Mouse (Mus musculus) hindbrain, embryonic 16.5 days (tissue): Measurements from ENCODE around the gene Meioc. TPM values are rescaled to one million over a fixed set of nuclear protein-coding genes. Genes with fewer than 3 reads are reported as not detected.
"Not testable (repeated sequence)": the region's sequence is repeated elsewhere in the genome, so short reads cannot be mapped to it uniquely, and the experiment has no call there.

Source experiments
- ATAC-seq: fragments of 200-750 bp; cut with Nextera tagmentation; 2 replicates; pipeline ENCODE4 v1.8.0; 2017; ENCODE audit warnings: moderate TSS enrichment, moderate library complexity
- H3K27ac ChIP-seq: fragments of 300-500 bp; sonication (generic); 2 replicates; pipeline ENCODE4 v1.5.1; 2014; ENCODE audit warnings: low read depth, mild to moderate bottlenecking, control low read depth, low read length, moderate library complexity
- H3K27me3 ChIP-seq: fragments of 300-500 bp; sonication (generic); replicated peaks from 2 replicates; pipeline ENCODE4 v1.6.1; 2014; ENCODE audit warnings: low read length; ENCODE audit not compliant: control insufficient read depth, insufficient read depth
- H3K36me3 ChIP-seq: fragments of 300-500 bp; sonication (generic); 2 replicates; pipeline ENCODE4 v1.6.1; 2014; ENCODE audit warnings: mild to moderate bottlenecking, low read length, moderate library complexity, mixed read lengths; ENCODE audit not compliant: control insufficient read depth, insufficient read depth
- H3K4me1 ChIP-seq: fragments of 300-500 bp; sonication (generic); 2 replicates; pipeline ENCODE4 v1.6.1; 2014; ENCODE audit warnings: low read depth, low read length; ENCODE audit not compliant: control insufficient read depth, insufficient read depth
- H3K4me2 ChIP-seq: fragments of 300-500 bp; sonication (generic); 2 replicates; pipeline ENCODE4 v1.6.1; 2014; ENCODE audit warnings: mild to moderate bottlenecking, low read length, control low read depth, moderate library complexity
- H3K4me3 ChIP-seq: fragments of 300-500 bp; sonication (generic); 2 replicates; pipeline ENCODE4 v1.5.1; 2014; ENCODE audit warnings: mild to moderate bottlenecking, low read length, control low read depth, moderate library complexity
- H3K9ac ChIP-seq: fragments of 300-500 bp; sonication (generic); 2 replicates; pipeline ENCODE4 v1.6.1; 2014; ENCODE audit warnings: low read depth, mild to moderate bottlenecking, control low read depth, low read length, moderate library complexity
- H3K9me3 ChIP-seq: fragments of 300-500 bp; sonication (generic); 2 replicates; pipeline ENCODE4 v1.6.1; 2014; ENCODE audit warnings: mild to moderate bottlenecking, low read length, moderate library complexity; ENCODE audit not compliant: control insufficient read depth
- WGBS: fragments of 180-500 bp; shearing (Covaris S2); extraction: QIAGEN DNeasy Blood & Tissue Kit; methylation state at CpG from one replicate; pipeline ENCODE4 v1.1.7; 2014; 5-methylcytosine and 5-hydroxymethylcytosine counted together
- polyA plus RNA-seq: library from polyadenylated mRNA; unstranded; fragments of >200 nt; fragmentation: Nextera tagmentation; extraction: Ambion mirVana; gene quantifications from 2 replicates; pipeline ENCODE4 v1.2.1, GENCODE M21; 2015

The Meioc gene
- polyA plus RNA-seq, 1 experiment from 2014 or later, result 0.15 TPM

DNA sequence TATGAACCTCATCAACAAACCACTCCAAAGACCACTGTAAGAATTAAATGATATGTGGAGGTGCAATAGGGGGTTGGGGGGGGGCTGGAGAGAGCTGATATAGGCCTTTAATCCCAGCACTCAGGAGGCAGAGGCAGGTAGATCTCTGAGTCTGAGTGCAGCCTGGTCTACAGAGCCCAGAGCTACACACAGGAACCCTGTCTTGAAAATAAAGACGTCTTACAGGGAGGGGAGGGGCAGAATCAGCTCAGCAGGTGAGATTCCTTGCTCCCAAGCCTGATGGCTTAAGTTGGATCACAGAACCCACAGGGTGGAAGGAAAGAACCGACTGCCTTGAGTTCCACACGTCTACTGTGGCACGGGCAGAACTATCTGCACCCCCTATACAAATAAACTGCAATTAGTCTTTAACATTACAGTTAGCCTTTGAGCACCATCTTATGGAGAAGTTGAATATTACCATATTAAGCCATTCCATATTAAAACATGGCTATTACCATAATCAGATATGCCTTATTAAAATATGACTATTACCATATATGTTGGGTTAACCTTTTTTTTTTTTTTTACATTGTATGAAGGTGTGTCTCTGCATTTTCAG, 7.1 kb upstream of the Meioc start:
- no peak for ATAC-seq
- H3K4me2 ChIP-seq, result no peak overlapping the region
- no peaks in the 10 kb centered on the region for H3K4me1 ChIP-seq
- WGBS, result 25% methylated on average over 4 of the region's 4 CpGs
- H3K9me3 ChIP-seq, result no peaks in the 10 kb centered on the region
- H3K9ac ChIP-seq, result no peak overlapping the region
- no peaks in the 10 kb centered on the region for H3K36me3 ChIP-seq
- H3K27me3 ChIP-seq, result no peaks in the 10 kb centered on the region
- H3K27ac ChIP-seq, result no peak overlapping the region
- no peak overlapping the region for H3K4me3 ChIP-seq

DNA sequence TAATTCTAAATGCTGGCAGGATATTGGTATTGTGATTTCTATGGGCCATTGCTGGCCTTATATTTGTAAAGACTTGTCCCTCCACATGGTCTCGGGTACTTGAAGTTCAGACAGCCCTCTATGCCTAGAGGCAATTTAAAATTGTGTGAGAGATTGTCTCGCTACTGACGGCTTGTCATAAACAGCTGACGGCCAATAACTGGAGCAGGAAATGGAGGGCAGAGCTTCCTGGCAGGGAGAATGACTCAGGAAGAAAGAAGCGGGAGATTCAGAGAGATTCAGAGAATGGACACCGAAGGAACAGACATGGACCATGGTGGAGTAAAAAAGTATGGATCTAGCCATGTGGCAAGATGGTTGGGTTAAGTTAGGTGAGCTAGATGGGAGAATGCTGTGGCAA, 6.6 kb upstream of the Meioc start:
- no peak overlapping the region for H3K27ac ChIP-seq
- no peak overlapping the region for H3K4me3 ChIP-seq
- no peaks in the 10 kb centered on the region for H3K9me3 ChIP-seq
- H3K4me1 ChIP-seq, result no peaks in the 10 kb centered on the region
- H3K36me3 ChIP-seq, result no peaks in the 10 kb centered on the region
- H3K27me3 ChIP-seq, result no peaks in the 10 kb centered on the region
- 63% methylated on average over 6 of the region's 6 CpGs for WGBS
- H3K4me2 ChIP-seq, result no peak overlapping the region
- ATAC-seq, result no peak
- H3K9ac ChIP-seq, result no peak overlapping the region

DNA sequence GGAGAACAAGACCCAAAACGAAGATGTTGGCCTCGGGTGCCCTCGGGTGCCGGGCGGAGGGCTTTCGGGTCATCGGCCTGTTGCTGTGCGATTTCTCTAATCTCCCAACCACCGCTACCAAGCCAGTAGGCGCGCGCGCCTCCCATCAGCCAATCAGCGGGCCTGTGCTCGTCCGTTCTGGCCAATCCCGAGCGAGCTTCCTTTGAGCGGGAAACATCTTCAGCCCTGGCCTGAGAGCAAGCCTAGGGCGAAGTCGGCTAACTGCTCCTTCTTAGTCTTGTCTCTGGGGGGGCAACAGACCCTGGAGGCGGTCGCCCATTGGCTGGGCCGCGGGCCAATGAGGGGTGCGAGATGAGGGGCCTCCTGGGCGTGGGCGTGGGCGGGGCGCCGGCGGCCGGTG, 1.6 kb downstream of the Meioc start:
- ATAC-seq, result no peak
- peak overlapping the region; percentile 21; the same call in 1 of the 2 replicates for H3K4me2 ChIP-seq

GRCm38 (mm10) chr11:102665637-102666435, 2.3 kb downstream of the Meioc start:
- H3K9me3 ChIP-seq, result peaks cover 12% of the 10 kb centered on the region
- peak overlapping the region; percentile 8; the same call in 1 of the 2 replicates for H3K4me3 ChIP-seq
- peak overlapping the region; percentile 21; the same call in 1 of the 2 replicates for H3K4me2 ChIP-seq
- ATAC-seq, result no peak
- 46% methylated on average over 78 of the region's 84 CpGs for WGBS
- peaks cover 11% of the 10 kb centered on the region for H3K27me3 ChIP-seq
- H3K4me1 ChIP-seq, result no peaks in the 10 kb centered on the region
- H3K36me3 ChIP-seq, result no peaks in the 10 kb centered on the region
- H3K9ac ChIP-seq, result no peak overlapping the region
- H3K27ac ChIP-seq, result no peak overlapping the region

More for the DNA sequence above, 1.6 kb downstream of the Meioc start:
- Histone ChIP-seq H3K9ac (no peak overlapping the region), H3K36me3 (no peaks in the 10 kb centered on the region), H3K4me1 (no peaks in the 10 kb centered on the region), H3K27me3 (peaks cover 11% of the 10 kb centered on the region), H3K4me3 (peak overlapping the region; percentile 2; the same call in 1 of the 2 replicates), H3K27ac (no peak overlapping the region), H3K9me3 (peaks cover 12% of the 10 kb centered on the region)
- WGBS, result 54% methylated on average over 33 of the region's 33 CpGs

DNA sequence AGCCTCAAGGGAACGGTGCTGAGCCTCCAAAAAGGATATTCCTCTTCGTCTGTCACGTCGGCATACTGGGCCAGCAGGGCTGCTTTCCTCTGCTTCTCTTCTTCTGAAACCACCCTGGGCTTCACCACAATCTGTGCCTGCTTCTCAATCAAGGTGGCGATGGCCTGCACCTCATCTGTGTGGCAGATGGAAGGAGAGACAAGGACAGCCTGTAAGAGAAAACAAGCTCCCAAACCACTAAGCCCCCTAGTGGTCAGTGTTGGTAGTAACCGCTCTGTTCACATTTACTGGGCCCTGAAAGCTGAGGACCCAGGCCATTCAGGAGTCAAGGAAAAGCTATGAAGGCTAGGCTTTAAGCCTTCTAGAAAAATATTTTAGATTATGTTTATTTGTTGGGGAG, 26.6 kb downstream of the Meioc start:
- Histone ChIP-seq H3K4me3 (no peak overlapping the region), H3K4me2 (no peak overlapping the region), H3K27me3 (no peaks in the 10 kb centered on the region), H3K27ac (no peak overlapping the region), H3K4me1 (no peaks in the 10 kb centered on the region), H3K9me3 (no peaks in the 10 kb centered on the region), H3K9ac (no peak overlapping the region), H3K36me3 (peaks cover 14% of the 10 kb centered on the region)
- no peak for ATAC-seq
- 63% methylated on average over 6 of the region's 6 CpGs for WGBS

- Histone ChIP-seq H3K36me3 (peaks cover 6% of the 10 kb centered on the region), H3K9me3 (no peaks in the 10 kb centered on the region), H3K4me1 (peaks cover 16% of the 10 kb centered on the region), H3K27ac (no peak overlapping the region), H3K4me3 (no peak overlapping the region), H3K4me2 (no peak overlapping the region), H3K9ac (no peak overlapping the region), H3K27me3 (no peaks in the 10 kb centered on the region)
- ATAC-seq, result no peak
- WGBS, result 92% methylated on average over 7 of the region's 7 CpGs
These were observed 31.8 kb downstream of the Meioc start for GRCm38 (mm10) chr11:102695289-102695688.

GRCm38 (mm10) chr11:102697338-102698017, 34.0 kb downstream of the Meioc start, which contains the start of gene Ccdc43:
Ccdc43 (minus strand) TSS chr11:102697782.
- H3K4me2 ChIP-seq, result peak within 1 kb of the TSS; percentile 60
- H3K4me1 ChIP-seq, result peaks cover 16% of the 10 kb centered on the region
- ATAC-seq, result peak; percentile 99
- no peaks in the 10 kb centered on the region for H3K9me3 ChIP-seq
- peak within 1 kb of the TSS; percentile 88 for H3K27ac ChIP-seq
- no peaks in the 10 kb centered on the region for H3K27me3 ChIP-seq
- peaks cover 6% of the 10 kb centered on the region for H3K36me3 ChIP-seq
- peak within 1 kb of the TSS; percentile 80 for H3K4me3 ChIP-seq
- WGBS, result under 1% methylated on average over 45 of the region's 49 CpGs
- peak within 1 kb of the TSS; percentile 88 for H3K9ac ChIP-seq

GRCm38 (mm10) chr11:102698018-102698476, 34.5 kb downstream of the Meioc start:
- no peaks in the 10 kb centered on the region for H3K9me3 ChIP-seq
- H3K27ac ChIP-seq, result peak overlapping the region; percentile 88
- 16% methylated on average over 9 of the region's 9 CpGs for WGBS
- H3K4me3 ChIP-seq, result peak overlapping the region; percentile 80
- peaks cover 16% of the 10 kb centered on the region for H3K4me1 ChIP-seq
- no peak for ATAC-seq
- peaks cover 4% of the 10 kb centered on the region for H3K36me3 ChIP-seq
- H3K27me3 ChIP-seq, result no peaks in the 10 kb centered on the region
- peak overlapping the region; percentile 88 for H3K9ac ChIP-seq
- H3K4me2 ChIP-seq, result peak overlapping the region; percentile 60

DNA sequence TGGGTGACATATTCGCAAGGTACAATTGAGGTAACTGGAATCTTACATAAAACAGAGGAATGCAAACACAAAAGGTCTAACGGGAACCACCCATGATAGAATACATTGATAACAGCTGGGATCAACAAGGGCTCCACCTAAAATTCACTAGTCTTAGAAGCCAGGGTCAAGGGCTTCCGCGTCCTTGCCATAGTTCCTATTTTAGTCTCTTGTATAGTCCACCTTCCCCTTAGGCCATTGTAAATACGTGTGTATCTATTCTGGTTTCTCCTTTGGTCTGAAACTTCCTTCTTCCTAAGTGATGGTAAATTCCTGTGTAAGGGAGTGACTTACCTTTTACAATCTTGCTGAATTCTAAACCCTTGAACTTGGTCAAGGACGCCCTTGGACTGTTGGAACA, 38.7 kb downstream of the Meioc start:
- not testable (repeated sequence) for H3K4me2 ChIP-seq, H3K27ac ChIP-seq, ATAC-seq, H3K4me1 ChIP-seq, H3K27me3 ChIP-seq, H3K9me3 ChIP-seq, H3K4me3 ChIP-seq, H3K36me3 ChIP-seq, H3K9ac ChIP-seq
- WGBS, result 95% methylated on average over 6 of the region's 6 CpGs
